Mouse (Mus musculus): Measurements from ENCODE around the gene Herc1.

- TF ChIP-seq TAL1 (IDR thresholded peaks at IDR 0.05; ENCODE audit: low read length): no peak
- TF ChIP-seq GATA1 (IDR thresholded peaks at IDR 0.05; ENCODE audit: low read length): no peak
Observed at GRCm38 (mm10) chr9:66305121-66306112, 44.8 kb upstream of the Herc1 start.
